8 mouse cellular contexts compared by ENCODE assay signal in the genomic region with DNA sequence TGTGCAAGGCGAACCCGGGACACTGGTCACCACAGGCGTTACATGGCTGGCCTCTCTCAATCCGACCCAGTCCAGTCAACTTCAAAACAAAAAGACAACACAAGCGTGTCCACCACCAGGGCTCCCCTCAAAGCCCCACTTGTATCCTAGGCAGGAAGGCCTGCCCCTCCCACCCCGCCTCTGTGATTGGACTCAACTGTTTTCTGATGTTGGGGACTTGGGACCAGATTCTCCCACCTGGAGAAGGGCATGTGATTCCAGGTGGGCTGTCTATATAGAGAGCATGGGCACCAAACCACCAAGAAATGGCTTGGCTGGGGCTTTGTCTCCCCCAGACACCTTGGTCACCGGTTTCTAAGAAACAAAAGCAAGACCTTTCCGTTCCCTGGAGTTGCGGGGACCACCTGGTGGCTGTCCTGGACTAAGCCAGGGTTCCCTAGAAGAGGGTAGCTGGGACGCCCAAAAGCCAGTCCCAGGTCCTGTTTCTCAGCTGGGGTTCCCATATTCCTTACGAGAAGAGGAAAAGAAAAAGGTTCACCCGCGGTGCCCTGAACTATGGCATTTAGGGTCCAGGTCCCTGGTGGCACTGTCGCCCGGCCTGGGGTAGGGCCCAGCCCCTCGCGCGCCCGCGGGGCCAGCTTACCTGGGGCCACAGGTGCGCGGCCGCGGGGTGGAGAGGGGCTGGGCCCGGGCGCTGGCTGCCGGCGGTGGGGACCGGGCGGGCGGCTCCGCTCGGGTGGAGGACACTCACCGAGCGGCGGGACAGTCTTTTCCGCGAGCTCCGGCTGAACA. TPM values are rescaled to one million over a fixed set of nuclear protein-coding genes. Genes with fewer than 3 reads are reported as not detected.
DNase-seq lines count a peak whose midpoint lies in the region; ATAC-seq and TF ChIP-seq lines count a peak whose summit lies in the region.

No protein-coding gene starts in this region.

- H3K9me3 ChIP-seq in heart, embryonic 12.5 days (replicated peaks) = no peaks in the 10 kb centered on the region
- no peaks in the 10 kb centered on the region for H3K9me3 ChIP-seq in limb, embryonic 13.5 days
- no peaks in the 10 kb centered on the region for H3K9me3 ChIP-seq in neural tube, embryonic 15.5 days (replicated peaks)

- H3K4me2 ChIP-seq in heart, embryonic 12.5 days = peak overlapping the region; percentile 99
- H3K4me2 ChIP-seq in limb, embryonic 13.5 days (replicated peaks) = peak overlapping the region; percentile 94
- peak overlapping the region; percentile 89 for H3K4me2 ChIP-seq in neural tube, embryonic 15.5 days

- 4% methylated on average over 35 of the region's 39 CpGs for WGBS in heart, embryonic 12.5 days
- 2% methylated on average over 28 of the region's 39 CpGs for WGBS in limb, embryonic 13.5 days
- 2% methylated on average over 39 of the region's 39 CpGs for WGBS in neural tube, embryonic 15.5 days

- DNase-seq in gastrocnemius, postnatal 14 days = peak; percentile 4
- no peak for DNase-seq in gastrocnemius, adult 18-20 months (ENCODE audit: low spot score)
- DNase-seq in Patski (ENCODE audit: low read depth, low spot score) = no peak
- DNase-seq in ovary, postnatal 14 days (ENCODE audit: low spot score) = no peak
- DNase-seq in thymus, postnatal 4 days = no peak

- in situ Hi-C loops in Patski (cut with MboI; ENCODE audit: low pct_unique_long_range_greater_than_20kb) = no loop called here

- TF ChIP-seq CTCF in Patski (IDR thresholded peaks at IDR 0.05) = no peak

- intact Hi-C loops in gastrocnemius, postnatal 14 days (cut with DNase I; ENCODE audit: low total_unique reads) = no loop called here

- no peaks in the 10 kb centered on the region for H3K27me3 ChIP-seq in Patski
- H3K27me3 ChIP-seq in heart, embryonic 12.5 days (replicated peaks) = 0 out of 2 replicates have a peak, but pooled peaks cover 2% of the 10 kb centered on the region
- 0 out of 2 replicates have a peak, but pooled peaks cover 4% of the 10 kb centered on the region for H3K27me3 ChIP-seq in limb, embryonic 13.5 days
- no peaks in the 10 kb centered on the region for H3K27me3 ChIP-seq in neural tube, embryonic 15.5 days (replicated peaks)

- H3K9ac ChIP-seq in heart, embryonic 12.5 days = peak overlapping the region; percentile 75
- peak overlapping the region; percentile 81 for H3K9ac ChIP-seq in limb, embryonic 13.5 days
- peak overlapping the region; percentile 86 for H3K9ac ChIP-seq in neural tube, embryonic 15.5 days (replicated peaks)

- peak overlapping the region; percentile 78 for H3K4me3 ChIP-seq in heart, embryonic 12.5 days
- H3K4me3 ChIP-seq in limb, embryonic 13.5 days = peak overlapping the region; percentile 79
- peak overlapping the region; percentile 81 for H3K4me3 ChIP-seq in neural tube, embryonic 15.5 days (replicated peaks)

- CTCF ChIA-PET in Patski (lab: Charles Lee) = interaction anchor here (0.9 to 1.4 kb wide), 3 partner anchors 15 to 23 kb away, joined by 3 to 5 read pairs (median 4); no protein-coding TSS in a partner anchor

- H3K4me1 ChIP-seq in heart, embryonic 12.5 days (replicated peaks) = peaks cover 10% of the 10 kb centered on the region
- peaks cover 24% of the 10 kb centered on the region for H3K4me1 ChIP-seq in limb, embryonic 13.5 days
- H3K4me1 ChIP-seq in neural tube, embryonic 15.5 days = peaks cover 34% of the 10 kb centered on the region

- no peaks in the 10 kb centered on the region for H3K36me3 ChIP-seq in heart, embryonic 12.5 days
- no peaks in the 10 kb centered on the region for H3K36me3 ChIP-seq in limb, embryonic 13.5 days
- no peaks in the 10 kb centered on the region for H3K36me3 ChIP-seq in neural tube, embryonic 15.5 days

- ATAC-seq in Patski = peak; percentile 3
- ATAC-seq in heart, embryonic 12.5 days (ENCODE audit: insufficient number of reproducible peaks, low FRiP score) = peak; percentile 39; the same call in 1 of the 2 replicates
- ATAC-seq in limb, embryonic 13.5 days (ENCODE audit: low FRiP score, low read depth) = peak; percentile 38
- peak; percentile 51 for ATAC-seq in neural tube, embryonic 15.5 days (ENCODE audit: low FRiP score)

- no peak overlapping the region for H3K27ac ChIP-seq in heart, embryonic 12.5 days (ENCODE audit: poor library complexity, severe bottlenecking)
- H3K27ac ChIP-seq in limb, embryonic 13.5 days = peak overlapping the region; percentile 79
- peak overlapping the region; percentile 75 for H3K27ac ChIP-seq in neural tube, embryonic 15.5 days (replicated peaks)

- POLR2A ChIA-PET in Patski (lab: Charles Lee) = interaction anchor here (1.0 kb wide), 1 partner anchor 23 kb away, joined by 4 read pairs; no protein-coding TSS in a partner anchor

RNA-seq across cellular contexts. Expression of a gene that starts 0.4 kb away (rescaled TPM):
- total RNA-seq in gastrocnemius, postnatal 14 days (2021) = 1 to 10 TPM; 4.0 to 4.3 TPM
- total RNA-seq in gastrocnemius, adult 18-20 months (2021) = 1 to 10 TPM; 1.1 to 1.6 TPM
- 18.1 TPM for polyA plus RNA-seq in Patski (2021)
- 7.9 and 8.9 TPM in 2 replicates for polyA plus RNA-seq in heart, embryonic 12.5 days (2016; fragmentation: Nextera tagmentation; extraction: Ambion mirVana)
- 6.1 and 6.3 TPM in 2 replicates for polyA plus RNA-seq in limb, embryonic 13.5 days (2015; fragmentation: Nextera tagmentation; extraction: Ambion mirVana)
- 15.8 and 17.0 TPM in 2 replicates for polyA plus RNA-seq in neural tube, embryonic 15.5 days (2015; fragmentation: Nextera tagmentation; extraction: Ambion mirVana)
